Mouse (Mus musculus) testis, postnatal 14 days (tissue): ENCODE results near the gene Tbxas1.

Source experiments
- DNase-seq: peaks from one replicate; pipeline ENCODE4 v3.0.0; 2021; ENCODE audit warnings: low spot score

Gene Tbxas1

GRCm38 (mm10) chr6:38859819-38860218 is 15.4 kb upstream of the Tbxas1 start:
- DNase-seq: no peak

GRCm38 (mm10) chr6:38860301-38860700 is 14.9 kb upstream of the Tbxas1 start:
- no peak for DNase-seq

- no peak for DNase-seq
Measured at GRCm38 (mm10) chr6:38863595-38863994, 11.6 kb upstream of the Tbxas1 start.

GRCm38 (mm10) chr6:38865805-38866204 is 9.4 kb upstream of the Tbxas1 start:
- no peak for DNase-seq

- DNase-seq: no peak
Measured at GRCm38 (mm10) chr6:38866357-38866756, 8.8 kb upstream of the Tbxas1 start.

GRCm38 (mm10) chr6:38866761-38867160 is 8.4 kb upstream of the Tbxas1 start:
- DNase-seq: no peak

GRCm38 (mm10) chr6:38867291-38867690 is 7.9 kb upstream of the Tbxas1 start:
- no peak for DNase-seq

GRCm38 (mm10) chr6:38868974-38869373 is 6.2 kb upstream of the Tbxas1 start:
- no peak for DNase-seq

- DNase-seq: no peak
Measured at GRCm38 (mm10) chr6:38870070-38870469, 5.1 kb upstream of the Tbxas1 start.

GRCm38 (mm10) chr6:38871051-38871450 is 4.2 kb upstream of the Tbxas1 start:
- DNase-seq: no peak

- DNase-seq: no peak
Measured at GRCm38 (mm10) chr6:38873316-38873715, 1.9 kb upstream of the Tbxas1 start.

- DNase-seq: no peak
Measured at GRCm38 (mm10) chr6:38874035-38874434, 1.2 kb upstream of the Tbxas1 start.

GRCm38 (mm10) chr6:38874565-38875257 is 493 bp upstream of the Tbxas1 start:
- DNase-seq: no peak

- peak; percentile 88 for DNase-seq
Measured at GRCm38 (mm10) chr6:38876071-38876911, 1.1 kb downstream of the Tbxas1 start, which contains the start of gene Hipk2. Hipk2 (minus strand) TSS chr6:38876165.

GRCm38 (mm10) chr6:38877674-38878073 is 2.5 kb downstream of the Tbxas1 start:
- DNase-seq: no peak

GRCm38 (mm10) chr6:38881468-38881867 is 6.3 kb downstream of the Tbxas1 start:
- DNase-seq: no peak

- DNase-seq: no peak
Measured at GRCm38 (mm10) chr6:38881975-38882374, 6.8 kb downstream of the Tbxas1 start.

GRCm38 (mm10) chr6:38882728-38883171 is 7.5 kb downstream of the Tbxas1 start:
- DNase-seq: no peak

- no peak for DNase-seq
Measured at GRCm38 (mm10) chr6:38884482-38884881, 9.3 kb downstream of the Tbxas1 start.

- no peak for DNase-seq
Measured at GRCm38 (mm10) chr6:38885132-38885531, 9.9 kb downstream of the Tbxas1 start.

GRCm38 (mm10) chr6:38887436-38887835 is 12.2 kb downstream of the Tbxas1 start:
- no peak for DNase-seq

GRCm38 (mm10) chr6:38889156-38889555 is 14.0 kb downstream of the Tbxas1 start:
- no peak for DNase-seq

GRCm38 (mm10) chr6:38892017-38892416 is 16.8 kb downstream of the Tbxas1 start:
- no peak for DNase-seq
